Mouse (Mus musculus): ENCODE measurements around the gene Vipas39. TPM values are rescaled to one million over a fixed set of nuclear protein-coding genes. Genes with fewer than 3 reads are reported as not detected.

Gene Vipas39
- total and polyA plus RNA-seq, 2 experiments from 2014 or later = 31.4 to 40.4 TPM

- peak overlapping the region; percentile 92 for H3K4me3 ChIP-seq (ENCODE audit: low read depth, low read length)
- peak overlapping the region; percentile 78 for H3K9ac ChIP-seq (replicated peaks; ENCODE audit: low read depth, low read length)
- 0% methylated on average over 31 of the region's 31 CpGs for WGBS
- H3K36me3 ChIP-seq (replicated peaks; ENCODE audit: control insufficient read depth, insufficient read depth, low read length) = peaks cover 52% of the 10 kb centered on the region
- H3K9me3 ChIP-seq (replicated peaks; ENCODE audit: control insufficient read depth, low read length) = no peaks in the 10 kb centered on the region
- no peak for TF ChIP-seq CTCF (IDR thresholded peaks at IDR 0.05; ENCODE audit: low read depth)
- TF ChIP-seq EP300 (IDR thresholded peaks at IDR 0.05; ENCODE audit: low read depth) = no peak
- H3K27me3 ChIP-seq (ENCODE audit: control insufficient read depth, insufficient read depth, low read length) = no peaks in the 10 kb centered on the region
- peak overlapping the region; percentile 89 for H3K27ac ChIP-seq (ENCODE audit: low read depth)
- H3K4me1 ChIP-seq (ENCODE audit: control insufficient read depth, insufficient read depth) = peaks cover 12% of the 10 kb centered on the region
- ATAC-seq (ENCODE audit: insufficient read depth, low read depth) (peak; percentile 34), DNase-seq (ENCODE audit: low spot score) (peak; percentile 19)
- H3K4me2 ChIP-seq (ENCODE audit: low read depth, low read length) = peak overlapping the region; percentile 90
Observed at GRCm38 (mm10) chr12:87266827-87267603, 959 bp upstream of the Vipas39 start.

GRCm38 (mm10) chr12:87265444-87265843 is 612 bp downstream of the Vipas39 start:
- H3K9ac ChIP-seq (replicated peaks; ENCODE audit: low read depth, low read length) = peak overlapping the region; percentile 78
- peak overlapping the region; percentile 85 for H3K4me2 ChIP-seq (ENCODE audit: low read depth, low read length)
- TF ChIP-seq EP300 (IDR thresholded peaks at IDR 0.05; ENCODE audit: low read depth) (no peak), CTCF (IDR thresholded peaks at IDR 0.05; ENCODE audit: low read depth) (no peak)
- peaks cover 52% of the 10 kb centered on the region for H3K36me3 ChIP-seq (replicated peaks; ENCODE audit: control insufficient read depth, insufficient read depth, low read length)
- no peaks in the 10 kb centered on the region for H3K27me3 ChIP-seq (ENCODE audit: control insufficient read depth, insufficient read depth, low read length)
- ATAC-seq (ENCODE audit: insufficient read depth, low read depth) (no peak), DNase-seq (ENCODE audit: low spot score) (no peak)
- peaks cover 12% of the 10 kb centered on the region for H3K4me1 ChIP-seq (ENCODE audit: control insufficient read depth, insufficient read depth)
- no peaks in the 10 kb centered on the region for H3K9me3 ChIP-seq (replicated peaks; ENCODE audit: control insufficient read depth, low read length)
- peak overlapping the region; percentile 89 for H3K27ac ChIP-seq (ENCODE audit: low read depth)
- WGBS = 15% methylated on average over 11 of the region's 11 CpGs
- H3K4me3 ChIP-seq (ENCODE audit: low read depth, low read length) = peak overlapping the region; percentile 92

- Histone ChIP-seq H3K4me3 (ENCODE audit: low read depth, low read length) (no peak overlapping the region), H3K4me2 (ENCODE audit: low read depth, low read length) (no peak overlapping the region), H3K27me3 (ENCODE audit: control insufficient read depth, insufficient read depth, low read length) (no peaks in the 10 kb centered on the region), H3K36me3 (replicated peaks; ENCODE audit: control insufficient read depth, insufficient read depth, low read length) (peaks cover 72% of the 10 kb centered on the region), H3K9me3 (replicated peaks; ENCODE audit: control insufficient read depth, low read length) (no peaks in the 10 kb centered on the region), H3K4me1 (ENCODE audit: control insufficient read depth, insufficient read depth) (0 out of 2 replicates have a peak, but pooled peaks cover 3% of the 10 kb centered on the region), H3K9ac (replicated peaks; ENCODE audit: low read depth, low read length) (no peak overlapping the region), H3K27ac (ENCODE audit: low read depth) (no peak overlapping the region)
- ATAC-seq (ENCODE audit: insufficient read depth, low read depth) (no peak), DNase-seq (ENCODE audit: low spot score) (no peak)
- 96% methylated on average over 8 of the region's 8 CpGs for WGBS
- no peak for TF ChIP-seq EP300 (IDR thresholded peaks at IDR 0.05; ENCODE audit: low read depth)
- TF ChIP-seq CTCF (IDR thresholded peaks at IDR 0.05; ENCODE audit: low read depth) = no peak
Observed at GRCm38 (mm10) chr12:87260562-87260961, 5.5 kb downstream of the Vipas39 start.

GRCm38 (mm10) chr12:87256629-87257028 is 9.4 kb downstream of the Vipas39 start:
- Histone ChIP-seq H3K9me3 (replicated peaks; ENCODE audit: control insufficient read depth, low read length) (no peaks in the 10 kb centered on the region), H3K27me3 (ENCODE audit: control insufficient read depth, insufficient read depth, low read length) (no peaks in the 10 kb centered on the region), H3K36me3 (replicated peaks; ENCODE audit: control insufficient read depth, insufficient read depth, low read length) (peaks cover 85% of the 10 kb centered on the region), H3K4me2 (ENCODE audit: low read depth, low read length) (no peak overlapping the region), H3K4me3 (ENCODE audit: low read depth, low read length) (no peak overlapping the region), H3K4me1 (ENCODE audit: control insufficient read depth, insufficient read depth) (no peaks in the 10 kb centered on the region), H3K27ac (ENCODE audit: low read depth) (no peak overlapping the region), H3K9ac (replicated peaks; ENCODE audit: low read depth, low read length) (no peak overlapping the region)
- ATAC-seq (ENCODE audit: insufficient read depth, low read depth) = no peak
- TF ChIP-seq EP300 (IDR thresholded peaks at IDR 0.05; ENCODE audit: low read depth) = no peak
- TF ChIP-seq CTCF (IDR thresholded peaks at IDR 0.05; ENCODE audit: low read depth) = no peak
- 93% methylated on average over 5 of the region's 5 CpGs for WGBS
- no peak for DNase-seq (ENCODE audit: low spot score)

GRCm38 (mm10) chr12:87253878-87254277 is 12.2 kb downstream of the Vipas39 start:
- Histone ChIP-seq H3K9ac (replicated peaks; ENCODE audit: low read depth, low read length) (no peak overlapping the region), H3K27ac (ENCODE audit: low read depth) (no peak overlapping the region), H3K4me2 (ENCODE audit: low read depth, low read length) (no peak overlapping the region), H3K4me3 (ENCODE audit: low read depth, low read length) (no peak overlapping the region), H3K36me3 (replicated peaks; ENCODE audit: control insufficient read depth, insufficient read depth, low read length) (peaks cover 93% of the 10 kb centered on the region), H3K4me1 (ENCODE audit: control insufficient read depth, insufficient read depth) (no peaks in the 10 kb centered on the region), H3K9me3 (replicated peaks; ENCODE audit: control insufficient read depth, low read length) (no peaks in the 10 kb centered on the region), H3K27me3 (ENCODE audit: control insufficient read depth, insufficient read depth, low read length) (no peaks in the 10 kb centered on the region)
- TF ChIP-seq CTCF (IDR thresholded peaks at IDR 0.05; ENCODE audit: low read depth) (no peak), EP300 (IDR thresholded peaks at IDR 0.05; ENCODE audit: low read depth) (no peak)
- WGBS = 90% methylated on average over 6 of the region's 6 CpGs
- ATAC-seq (ENCODE audit: insufficient read depth, low read depth) (no peak), DNase-seq (ENCODE audit: low spot score) (no peak)
